Mouse (Mus musculus) embryonic fibroblast, embryonic 13.5 days (primary cell): ENCODE measurements around the gene Fem1b.

Experiments used
- CTCF ChIP-seq: IDR thresholded peaks from 2 replicates; pipeline ENCODE4 v1.5.1; 2011; ENCODE audit warnings: mild to moderate bottlenecking, control low read depth, low read length, moderate library complexity, borderline replicate concordance; ENCODE audit not compliant: insufficient read depth
- POLR2A ChIP-seq: IDR thresholded peaks from 2 replicates; pipeline ENCODE4 v1.6.1; 2011; ENCODE audit warnings: low read depth, mild to moderate bottlenecking, control low read depth, low read length, moderate library complexity

GRCm38 (mm10) chr9:62784233-62784632, 27.5 kb downstream of the Fem1b start:
- TF ChIP-seq CTCF, result peak; percentile 32; the same call in 1 of the 2 replicates
- no peak for TF ChIP-seq POLR2A
